Mouse (Mus musculus): ENCODE results near the gene Pibf1. TPM values are rescaled to one million over a fixed set of nuclear protein-coding genes. Genes with fewer than 3 reads are reported as not detected.

Gene Pibf1
- polyA plus RNA-seq, 1 experiment: 2.5 TPM

DNA sequence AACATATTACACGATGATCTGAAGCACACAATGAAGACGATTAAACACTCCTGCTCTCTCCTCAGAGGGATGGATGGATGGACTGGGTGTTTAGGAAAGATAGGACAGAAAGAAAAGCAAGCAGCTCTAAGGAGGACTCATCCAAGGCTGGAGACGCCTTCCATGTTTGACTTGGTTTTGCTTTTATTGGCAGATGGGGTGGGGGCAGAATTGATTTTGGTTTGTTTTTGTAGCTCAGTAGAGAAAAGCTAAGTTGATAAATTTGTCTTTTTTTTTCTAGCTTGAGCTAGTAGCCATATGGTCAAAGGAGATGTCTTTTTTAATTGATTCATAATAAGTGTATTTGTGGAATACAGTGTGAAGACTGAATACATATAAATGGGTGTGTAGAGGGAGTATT lies 133.8 kb downstream of the Pibf1 start:
- Histone ChIP-seq H3K36me3 (ENCODE audit: control insufficient read depth, insufficient read depth) (no peaks in the 10 kb centered on the region), H3ac (ENCODE audit: control insufficient read depth, insufficient read length) (no peak overlapping the region), H3K79me2 (ENCODE audit: control insufficient read depth, insufficient read depth) (no peaks in the 10 kb centered on the region), H3K27me3 (ENCODE audit: control insufficient read depth, insufficient read depth, insufficient read length) (no peaks in the 10 kb centered on the region), H3K4me2 (ENCODE audit: low read depth) (no peak overlapping the region), H3K4me3 (no peak overlapping the region)
- no peak for TF ChIP-seq MYOG (IDR thresholded peaks at IDR 0.05; ENCODE audit: control insufficient read depth in 1 of 3, insufficient read depth in 1 of 3, insufficient read length in 2 of 3, low read depth in 2 of 3)
- no peak for TF ChIP-seq TCF3 (IDR thresholded peaks at IDR 0.05; ENCODE audit: insufficient read length, low read depth)
- no peak for TF ChIP-seq E2F4 (IDR thresholded peaks at IDR 0.05; ENCODE audit: insufficient read depth)
- TF ChIP-seq MAX (IDR thresholded peaks at IDR 0.05; ENCODE audit: low read depth): no peak
- TF ChIP-seq REST (IDR thresholded peaks at IDR 0.05; ENCODE audit: insufficient read depth, insufficient read length): no peak

DNA sequence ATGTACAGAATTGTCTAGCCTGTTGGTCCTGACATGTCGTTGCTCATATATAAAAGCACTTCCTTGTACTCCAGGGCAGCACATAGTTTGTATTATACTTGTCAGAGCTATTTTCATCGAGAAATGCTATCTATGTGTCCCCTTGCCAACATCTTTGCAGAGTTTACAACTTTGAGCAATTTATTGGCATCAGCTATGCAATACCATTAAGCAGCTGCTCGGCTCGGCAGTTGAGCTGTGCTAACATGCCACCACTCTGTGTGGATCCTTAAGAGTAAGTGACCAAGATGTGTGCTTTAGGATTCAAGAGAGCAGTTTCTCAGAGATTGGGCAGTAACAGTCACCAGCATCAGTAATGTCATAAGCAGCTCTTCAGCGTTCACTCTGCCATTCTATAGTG lies 137.9 kb downstream of the Pibf1 start:
- Histone ChIP-seq H3ac (ENCODE audit: control insufficient read depth, insufficient read length) (no peak overlapping the region), H3K4me3 (no peak overlapping the region), H3K36me3 (ENCODE audit: control insufficient read depth, insufficient read depth) (no peaks in the 10 kb centered on the region), H3K27me3 (ENCODE audit: control insufficient read depth, insufficient read depth, insufficient read length) (no peaks in the 10 kb centered on the region), H3K79me2 (ENCODE audit: control insufficient read depth, insufficient read depth) (no peaks in the 10 kb centered on the region), H3K4me2 (ENCODE audit: low read depth) (no peak overlapping the region)
- TF ChIP-seq MYOD1 (IDR thresholded peaks at IDR 0.05; ENCODE audit: control insufficient read depth in 1 of 3, insufficient read length in 2 of 3, low read depth in 2 of 3): peak in 1 of 3 experiments; percentile 35
- no peak for TF ChIP-seq E2F4 (IDR thresholded peaks at IDR 0.05; ENCODE audit: insufficient read depth)

DNA sequence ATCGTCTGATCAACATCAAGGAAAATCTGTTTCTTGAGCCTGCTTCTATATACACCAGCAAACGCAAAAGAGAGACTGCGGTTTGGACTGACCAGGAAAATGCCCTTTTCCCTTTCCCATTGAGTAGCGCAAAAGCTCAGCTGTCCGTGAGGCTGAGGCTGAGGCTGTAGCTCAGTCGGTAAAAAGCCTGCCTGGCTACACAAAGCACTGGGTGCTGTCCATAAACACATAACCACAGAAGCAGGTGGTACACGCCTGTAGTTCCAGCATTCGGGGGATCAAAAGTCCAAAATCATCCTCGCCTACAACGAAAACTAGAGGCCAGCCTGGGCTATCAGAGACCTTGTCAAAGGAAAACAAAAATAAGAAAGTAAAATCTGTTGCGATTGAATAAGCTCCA lies 141.3 kb downstream of the Pibf1 start:
- Histone ChIP-seq H3K36me3 (ENCODE audit: control insufficient read depth, insufficient read depth) (no peaks in the 10 kb centered on the region), H3K79me2 (ENCODE audit: control insufficient read depth, insufficient read depth) (no peaks in the 10 kb centered on the region), H3K4me3 (no peak overlapping the region), H3K27me3 (ENCODE audit: control insufficient read depth, insufficient read depth, insufficient read length) (no peaks in the 10 kb centered on the region), H3ac (ENCODE audit: control insufficient read depth, insufficient read length) (no peak overlapping the region), H3K4me2 (ENCODE audit: low read depth) (no peak overlapping the region)
- no peak for TF ChIP-seq POLR2AphosphoS2 (IDR thresholded peaks at IDR 0.05; ENCODE audit: insufficient read length, low read depth)
- no peak for TF ChIP-seq TCF12 (IDR thresholded peaks at IDR 0.05; ENCODE audit: insufficient read depth, poor library complexity, severe bottlenecking)
- TF ChIP-seq POLR2A (IDR thresholded peaks at IDR 0.05; ENCODE audit: insufficient read length, low read depth): no peak
- TF ChIP-seq MYOD1 (IDR thresholded peaks at IDR 0.05; ENCODE audit: control insufficient read depth in 1 of 3, insufficient read length in 2 of 3, low read depth in 2 of 3): peak in 2 of 3 experiments; percentile 55 to 69
- TF ChIP-seq REST (IDR thresholded peaks at IDR 0.05; ENCODE audit: insufficient read depth, insufficient read length): no peak
- no peak for TF ChIP-seq USF1 (IDR thresholded peaks at IDR 0.05; ENCODE audit: low read depth)
- TF ChIP-seq TCF3 (IDR thresholded peaks at IDR 0.05; ENCODE audit: insufficient read length, low read depth): no peak
- TF ChIP-seq SRF (IDR thresholded peaks at IDR 0.05; ENCODE audit: control insufficient read depth, insufficient read length, low read depth): no peak
- peak in 1 of 3 experiments; percentile 61 for TF ChIP-seq MYOG (IDR thresholded peaks at IDR 0.05; ENCODE audit: control insufficient read depth in 1 of 3, insufficient read depth in 1 of 3, insufficient read length in 2 of 3, low read depth in 2 of 3)
- no peak for TF ChIP-seq E2F4 (IDR thresholded peaks at IDR 0.05; ENCODE audit: insufficient read depth)

DNA sequence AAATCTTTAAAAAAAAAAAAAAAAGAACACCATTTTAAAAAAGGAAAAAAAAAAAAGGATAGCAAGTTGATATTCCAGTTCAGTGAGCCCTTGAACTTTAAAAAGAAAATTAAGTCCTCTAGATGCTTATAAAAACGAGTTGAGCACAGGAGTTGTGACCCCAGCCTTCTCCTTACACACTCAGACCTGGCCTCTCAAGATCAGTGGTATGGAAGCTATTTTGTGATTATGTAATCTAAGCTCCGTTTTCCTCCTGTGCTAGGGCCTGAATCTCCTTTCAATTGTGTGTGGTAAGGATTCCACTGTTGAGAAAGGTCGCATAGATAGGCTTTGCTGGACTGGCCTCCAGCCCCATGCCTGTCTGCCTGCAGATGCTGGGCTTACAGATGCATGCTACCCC lies 145.3 kb downstream of the Pibf1 start:
- H3K36me3 ChIP-seq (ENCODE audit: control insufficient read depth, insufficient read depth): no peaks in the 10 kb centered on the region
- H3K79me2 ChIP-seq (ENCODE audit: control insufficient read depth, insufficient read depth): no peaks in the 10 kb centered on the region
- H3ac ChIP-seq (ENCODE audit: control insufficient read depth, insufficient read length): no peak overlapping the region
- no peak overlapping the region for H3K4me2 ChIP-seq (ENCODE audit: low read depth)
- H3K4me3 ChIP-seq: no peak overlapping the region
- H3K27me3 ChIP-seq (ENCODE audit: control insufficient read depth, insufficient read depth, insufficient read length): no peaks in the 10 kb centered on the region
- TF ChIP-seq SRF (IDR thresholded peaks at IDR 0.05; ENCODE audit: control insufficient read depth, insufficient read length, low read depth) (no peak), REST (IDR thresholded peaks at IDR 0.05; ENCODE audit: insufficient read depth, insufficient read length) (no peak), USF1 (IDR thresholded peaks at IDR 0.05; ENCODE audit: low read depth) (no peak), POLR2AphosphoS2 (IDR thresholded peaks at IDR 0.05; ENCODE audit: insufficient read length, low read depth) (no peak), TCF12 (IDR thresholded peaks at IDR 0.05; ENCODE audit: insufficient read depth, poor library complexity, severe bottlenecking) (no peak), MYOD1 (IDR thresholded peaks at IDR 0.05; ENCODE audit: control insufficient read depth in 1 of 3, insufficient read length in 2 of 3, low read depth in 2 of 3) (no peak), POLR2A (IDR thresholded peaks at IDR 0.05; ENCODE audit: insufficient read length, low read depth) (no peak), E2F4 (IDR thresholded peaks at IDR 0.05; ENCODE audit: insufficient read depth) (no peak), MYOG (IDR thresholded peaks at IDR 0.05; ENCODE audit: control insufficient read depth in 1 of 3, insufficient read depth in 1 of 3, insufficient read length in 2 of 3, low read depth in 2 of 3) (no peak)

DNA sequence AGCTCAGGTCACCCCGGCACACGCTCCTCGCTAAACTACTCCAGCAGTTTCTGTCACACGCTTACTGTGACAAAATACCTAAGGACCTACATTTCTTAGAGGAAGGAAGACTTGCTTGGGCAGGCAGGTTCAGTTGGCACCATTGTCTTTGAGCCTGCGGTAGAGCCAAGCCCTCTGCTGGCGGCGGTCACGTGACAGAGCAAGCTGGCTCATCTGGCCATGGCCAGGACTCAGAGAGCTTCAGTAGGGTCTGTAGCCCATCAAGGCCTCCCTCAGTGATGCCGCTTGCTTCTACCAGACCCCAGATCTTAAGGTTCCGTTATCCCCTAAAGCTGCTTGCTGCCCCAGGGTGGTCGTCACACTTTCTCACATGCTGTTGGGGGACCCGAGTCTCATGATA lies 162.8 kb downstream of the Pibf1 start:
- Histone ChIP-seq H3ac (ENCODE audit: control insufficient read depth, insufficient read length) (no peak overlapping the region), H3K79me2 (ENCODE audit: control insufficient read depth, insufficient read depth) (no peaks in the 10 kb centered on the region), H3K36me3 (ENCODE audit: control insufficient read depth, insufficient read depth) (no peaks in the 10 kb centered on the region), H3K4me3 (no peak overlapping the region), H3K27me3 (ENCODE audit: control insufficient read depth, insufficient read depth, insufficient read length) (no peaks in the 10 kb centered on the region), H3K4me2 (ENCODE audit: low read depth) (no peak overlapping the region)
- TF ChIP-seq SRF (IDR thresholded peaks at IDR 0.05; ENCODE audit: control insufficient read depth, insufficient read length, low read depth) (no peak), CEBPB (IDR thresholded peaks at IDR 0.05; ENCODE audit: insufficient read depth, poor library complexity, severe bottlenecking) (no peak), MAX (IDR thresholded peaks at IDR 0.05; ENCODE audit: low read depth) (no peak), USF1 (IDR thresholded peaks at IDR 0.05; ENCODE audit: low read depth) (no peak), TCF12 (IDR thresholded peaks at IDR 0.05; ENCODE audit: insufficient read depth, poor library complexity, severe bottlenecking) (no peak), MYOD1 (IDR thresholded peaks at IDR 0.05; ENCODE audit: control insufficient read depth in 1 of 3, insufficient read length in 2 of 3, low read depth in 2 of 3) (no peak), POLR2A (IDR thresholded peaks at IDR 0.05; ENCODE audit: insufficient read length, low read depth) (no peak), MYOG (IDR thresholded peaks at IDR 0.05; ENCODE audit: control insufficient read depth in 1 of 3, insufficient read depth in 1 of 3, insufficient read length in 2 of 3, low read depth in 2 of 3) (no peak), TCF3 (IDR thresholded peaks at IDR 0.05; ENCODE audit: insufficient read length, low read depth) (no peak), REST (IDR thresholded peaks at IDR 0.05; ENCODE audit: insufficient read depth, insufficient read length) (no peak), POLR2AphosphoS2 (IDR thresholded peaks at IDR 0.05; ENCODE audit: insufficient read length, low read depth) (no peak), E2F4 (IDR thresholded peaks at IDR 0.05; ENCODE audit: insufficient read depth) (no peak)

All from myocyte (in vitro differentiated cells).